Mouse (Mus musculus) small intestine, adult 2 months (tissue): ENCODE data around the gene Glis3.

Source experiments
- CTCF ChIP-seq: fragments of 200-500 bp; IDR thresholded peaks from 2 replicates; pipeline ENCODE4 v1.5.1; 2012; ENCODE audit warnings: low read depth, mild to moderate bottlenecking, control low read depth, inconsistent platforms, low read length, moderate library complexity, mixed read lengths; ENCODE audit not compliant: insufficient replicate concordance, insufficient read length; ENCODE audit errors: extremely low read depth
- POLR2A ChIP-seq: fragments of 200-500 bp; IDR thresholded peaks from 2 replicates; pipeline ENCODE4 v1.6.1; 2012; ENCODE audit warnings: low read depth, mild to moderate bottlenecking, control low read depth, inconsistent platforms, low read length, moderate library complexity

GRCm38 (mm10) chr19:28306036-28306435 is 373.8 kb downstream of the Glis3 start:
- no peak for TF ChIP-seq POLR2A
- no peak for TF ChIP-seq CTCF
